Mouse (Mus musculus) small intestine, adult 10 weeks (tissue): Measurements from ENCODE around the gene Mcm6. TPM values are rescaled to one million over a fixed set of nuclear protein-coding genes. Genes with fewer than 3 reads are reported as not detected.

Experiments
- polyA plus RNA-seq: library from polyadenylated mRNA; stranded (reverse); fragments of 350-450 nt; fragmentation: Illumina TruSeq; extraction: RNeasy Lipid Tissue Mini Kit (QIAGEN cat#74804); gene quantifications from one replicate; pipeline ENCODE4 v1.2.3, GENCODE M21; 2014; ENCODE audit warnings: low replicate concordance

Gene Mcm6
- polyA plus RNA-seq: 33.3 TPM

GRCm38 (mm10) chr1:128359554-128360376 lies at the start of gene Mcm6:
TSS of gene Mcm6 (minus strand) at chr1:128359664.

DNA sequence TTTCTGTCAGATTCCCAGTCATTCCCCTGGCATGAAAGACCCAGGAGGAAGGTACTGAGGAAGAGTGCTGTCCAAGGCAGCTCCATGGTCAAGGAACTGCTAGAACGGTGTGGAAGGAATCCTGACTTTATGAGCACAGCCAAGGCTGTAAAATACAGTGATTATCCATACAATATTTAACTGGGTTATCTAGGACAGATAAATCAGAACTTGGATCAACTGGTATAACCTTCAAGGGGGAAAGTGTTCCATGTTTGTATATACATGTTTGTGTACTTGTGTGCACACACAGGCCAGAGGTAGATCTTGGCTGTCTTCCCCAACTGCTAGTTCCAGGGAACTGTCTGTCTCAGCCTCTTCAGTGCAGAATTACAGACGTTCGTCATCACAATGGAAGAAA lies 31.2 kb downstream of the Mcm6 start, which contains the start of gene Lct:
Gene Lct (minus strand): TSS at position 101 of the 400 bp plus-strand sequence.

Other genes starting within 250 kb of the Mcm6 start
- gene Ubxn4, start 115.7 kb downstream of the Mcm6 start, polyA plus RNA-seq: 139 TPM
- 111 TPM for gene Lct, start 31.3 kb downstream of the Mcm6 start, polyA plus RNA-seq
- 113 TPM for gene Dars, start 57.7 kb upstream of the Mcm6 start, polyA plus RNA-seq
- 5.3 TPM for gene Cxcr4, start 232.6 kb upstream of the Mcm6 start, polyA plus RNA-seq